Mouse (Mus musculus): ENCODE measurements around the gene Tnik. TPM values are rescaled to one million over a fixed set of nuclear protein-coding genes. Genes with fewer than 3 reads are reported as not detected.
A peak's percentile ranks its signal among the peaks of the same experiment; 100 is the strongest.

Gene Tnik
- 100 to 1,000 TPM; 232 to 233 TPM for total RNA-seq (2021)

DNA sequence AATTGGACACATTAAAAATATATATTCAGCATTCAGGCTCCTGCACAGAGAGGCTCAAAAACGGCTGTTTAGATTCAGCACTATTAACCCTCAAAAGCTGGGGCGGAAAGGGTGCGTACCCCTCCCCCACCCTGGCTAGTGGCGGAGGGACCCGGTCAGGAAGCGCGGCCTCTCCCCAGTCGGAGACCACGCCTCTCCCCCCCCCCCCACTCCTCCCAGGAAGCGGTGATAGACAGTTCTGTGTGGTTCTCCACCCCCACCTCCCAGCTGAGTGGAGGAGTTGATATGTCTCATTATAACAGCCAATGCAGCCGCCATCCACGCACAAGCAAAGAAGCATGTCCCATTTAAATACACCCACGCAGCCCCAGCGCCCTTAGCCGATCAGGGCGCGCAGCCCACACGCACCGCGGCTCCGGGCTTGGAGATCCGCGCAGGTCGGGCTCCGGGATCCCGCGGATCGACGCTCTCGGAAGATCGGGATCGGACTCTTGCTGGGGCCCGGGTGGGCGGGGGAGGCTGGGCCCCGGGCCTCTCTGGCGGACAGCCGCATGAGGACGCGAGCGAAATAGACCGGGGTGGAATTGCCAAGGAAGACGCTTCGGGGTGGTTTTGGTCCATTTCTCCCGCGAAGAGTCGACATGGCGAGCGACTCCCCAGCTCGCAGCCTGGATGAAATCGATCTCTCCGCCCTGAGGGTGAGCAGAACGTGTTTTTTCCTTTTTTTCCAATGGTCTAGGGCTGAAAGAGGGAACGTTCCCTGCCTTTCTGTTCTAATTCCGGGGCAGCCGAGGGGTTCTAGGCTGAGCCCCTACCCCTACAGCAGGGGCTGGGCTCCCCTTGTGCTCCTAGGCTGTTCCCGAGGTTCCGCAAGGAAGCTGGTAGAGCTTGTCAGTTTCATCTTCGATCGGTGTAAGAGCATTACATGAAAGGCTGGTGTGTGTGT is at the start of gene Tnik:
Gene Tnik (plus strand): TSS at position 213 of the 946 bp plus-strand sequence.
- peak; percentile 92 for DNase-seq
- intact Hi-C loops (cut with DNase I) = loop anchor here (5.0 to 10.0 kb wide), 4 partner anchors 69 to 292 kb away; no protein-coding TSS in a partner anchor

DNA sequence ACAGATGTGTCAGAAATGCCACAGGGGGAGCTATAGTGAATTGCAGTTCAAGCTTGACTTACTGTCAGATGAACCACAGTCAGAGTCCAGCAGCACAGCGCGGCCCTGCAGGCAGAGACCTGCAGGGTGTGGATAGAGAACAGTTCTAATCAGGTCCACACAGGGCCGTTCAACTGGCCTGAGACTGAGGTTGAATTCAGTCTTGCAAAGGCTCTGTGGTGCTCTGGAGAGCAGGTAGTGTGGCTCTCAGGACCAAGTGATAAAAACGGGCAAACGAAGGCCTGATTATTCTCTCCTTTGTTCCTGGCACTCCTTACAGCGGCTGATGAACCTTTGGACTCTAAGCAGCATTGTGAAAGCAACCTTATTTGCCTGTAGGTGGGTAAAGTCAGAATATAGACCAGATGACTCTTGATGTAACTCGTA is 48.1 kb upstream of the Tnik start:
- intact Hi-C loops (cut with DNase I) = no loop called here
- no peak for DNase-seq

DNA sequence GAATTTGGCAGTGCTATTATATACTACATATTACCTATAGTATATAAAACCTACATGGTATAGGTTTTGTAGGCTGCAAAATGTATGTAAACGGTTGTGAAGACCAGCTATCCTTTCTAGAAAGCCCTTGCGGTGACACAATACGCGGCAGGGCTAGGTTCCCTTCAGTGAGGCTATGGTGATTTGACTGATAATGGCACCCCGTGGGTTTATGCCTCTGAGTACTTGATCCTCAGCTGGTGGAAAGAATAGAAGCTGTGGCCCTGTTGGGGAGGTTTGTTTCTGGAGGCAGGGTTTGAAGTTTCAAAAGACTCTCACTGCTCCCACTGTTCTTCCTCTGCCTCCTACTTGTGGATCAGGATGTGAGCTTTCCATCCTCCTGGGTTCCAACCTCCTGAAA is 46.0 kb upstream of the Tnik start:
- intact Hi-C loops (cut with DNase I) = no loop called here
- no peak for DNase-seq

DNA sequence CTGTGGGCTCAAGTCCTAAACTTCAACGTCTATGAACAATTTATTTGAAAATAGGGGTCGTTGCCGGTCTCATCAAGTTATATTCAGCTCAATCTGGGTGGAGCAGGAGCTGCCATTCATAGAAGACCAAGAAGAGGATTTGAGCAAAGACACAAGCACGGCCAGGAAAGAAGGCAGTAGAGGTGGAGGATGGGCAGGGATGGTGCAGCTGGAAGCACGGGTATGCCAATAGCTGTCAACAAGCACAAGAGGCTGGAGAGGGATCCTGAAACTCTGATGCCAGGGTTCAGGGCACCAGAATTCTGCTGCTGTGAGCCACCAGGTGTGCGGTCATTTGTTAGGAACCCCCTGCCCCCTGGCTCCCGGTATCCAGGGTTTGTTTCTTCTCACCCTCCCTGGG is 43.5 kb upstream of the Tnik start:
- intact Hi-C loops (cut with DNase I) = no loop called here

DNA sequence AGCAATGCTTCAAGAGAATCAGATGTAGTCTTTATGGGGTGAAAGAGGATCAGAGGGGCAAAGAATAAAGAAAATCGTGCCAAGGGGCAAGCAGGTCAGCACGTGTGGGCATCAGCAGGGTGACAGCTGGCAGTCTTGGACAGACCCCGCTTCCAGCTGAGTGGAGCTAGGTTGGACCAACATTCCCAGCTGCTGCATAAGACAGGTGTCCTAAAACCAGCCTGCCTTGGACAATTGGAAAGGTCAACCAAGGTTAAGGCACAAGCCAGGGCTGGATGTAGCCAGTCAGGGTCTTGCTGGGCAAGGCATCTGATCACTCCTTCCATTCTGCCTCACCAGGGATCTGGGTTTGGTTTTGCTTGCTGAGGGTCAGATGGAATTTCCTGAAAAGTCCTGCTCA is 43.0 kb upstream of the Tnik start:
- intact Hi-C loops (cut with DNase I) = no loop called here
- DNase-seq = peak; percentile 29

More for the DNA sequence above, 43.5 kb upstream of the Tnik start:
- DNase-seq = peak; percentile 28

DNA sequence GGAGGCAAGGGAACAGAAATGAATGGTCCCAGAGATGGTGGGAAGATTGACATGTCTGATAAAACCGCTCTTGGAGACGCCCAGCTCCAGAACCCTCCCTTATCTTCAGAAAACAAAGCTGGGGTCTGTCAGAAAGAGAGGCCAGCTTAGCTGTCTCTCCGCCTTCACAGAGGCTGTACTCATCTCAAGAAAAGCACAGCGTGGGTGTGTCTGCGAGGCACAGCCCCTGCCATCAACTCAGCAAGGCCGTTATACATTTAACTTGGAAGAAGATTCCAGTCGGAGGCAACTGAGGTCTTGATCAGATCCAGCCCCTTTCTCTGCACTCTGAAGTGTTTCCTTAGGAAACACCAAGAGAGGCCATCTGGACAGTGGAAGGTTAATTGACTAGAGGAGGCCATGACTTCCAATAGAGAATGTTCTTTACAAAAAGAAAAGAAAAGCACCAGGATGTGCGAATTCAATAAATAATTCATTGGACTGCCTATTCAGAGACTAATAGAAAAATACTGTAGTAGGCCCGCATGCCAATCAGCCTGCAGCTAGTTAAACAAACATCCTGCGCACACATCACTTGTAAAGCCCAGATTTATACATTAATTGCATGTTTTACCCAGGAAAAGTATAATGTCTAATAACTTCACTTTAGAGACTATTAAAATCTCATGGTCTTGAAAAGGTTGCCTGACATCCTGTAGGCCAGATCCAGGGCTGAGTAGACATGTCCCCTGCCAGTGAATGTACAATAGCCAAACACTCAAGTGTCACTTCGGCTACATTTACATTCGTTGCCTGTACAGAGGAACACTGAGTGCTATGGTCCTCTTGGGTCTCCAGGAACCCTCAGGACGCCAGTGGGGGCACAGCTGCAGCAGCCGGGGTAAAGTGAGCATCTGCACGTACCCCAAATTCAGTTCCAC is 38.3 kb upstream of the Tnik start:
- intact Hi-C loops (cut with DNase I) = no loop called here
- DNase-seq = no peak

DNA sequence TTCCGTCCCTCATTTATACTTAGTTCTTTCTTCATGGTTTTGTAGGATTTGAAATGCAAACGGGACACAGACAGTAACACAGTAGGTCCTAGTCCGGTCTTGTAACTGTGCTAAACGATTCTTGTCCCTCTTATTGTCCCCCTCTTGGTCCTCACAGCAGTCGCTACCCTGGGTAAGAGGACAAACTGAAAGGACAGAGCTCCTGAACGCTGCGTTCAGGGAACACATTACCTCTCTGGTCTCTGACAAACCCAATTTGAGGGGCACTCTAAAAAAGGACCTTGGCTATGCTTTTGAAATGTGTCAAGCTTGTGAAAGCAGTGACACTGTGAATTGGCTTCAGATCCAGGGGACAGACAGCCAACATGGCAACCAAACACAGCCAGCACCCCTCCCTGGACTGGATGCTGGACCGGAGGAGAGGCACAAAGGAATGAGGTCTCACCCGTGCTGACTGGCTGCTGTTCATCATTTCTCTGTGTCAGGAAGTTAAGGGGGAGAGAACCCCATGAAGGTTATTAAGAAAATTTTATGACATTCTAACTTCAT is 37.6 kb upstream of the Tnik start:
- intact Hi-C loops (cut with DNase I) = no loop called here
- DNase-seq = peak; percentile 34

DNA sequence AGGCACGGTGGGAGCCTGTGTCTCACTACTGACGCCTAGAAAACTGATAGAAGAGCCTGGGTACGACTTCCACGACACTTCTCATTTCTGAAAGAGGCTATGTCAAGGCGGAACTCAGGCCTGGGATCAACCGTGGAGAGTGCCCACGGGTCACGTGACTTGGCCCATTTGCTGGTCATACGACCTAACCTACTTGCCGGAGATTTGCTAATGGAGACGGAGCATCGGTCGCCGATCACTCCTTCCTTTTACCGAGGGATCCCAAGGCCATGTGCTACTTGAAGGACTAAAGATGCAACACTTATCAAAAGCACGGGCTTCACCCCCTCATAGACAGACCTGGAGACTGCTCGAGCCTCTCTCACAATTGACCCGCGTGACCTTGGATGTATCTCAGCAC is 36.8 kb upstream of the Tnik start:
- no peak for DNase-seq
- intact Hi-C loops (cut with DNase I) = no loop called here

DNA sequence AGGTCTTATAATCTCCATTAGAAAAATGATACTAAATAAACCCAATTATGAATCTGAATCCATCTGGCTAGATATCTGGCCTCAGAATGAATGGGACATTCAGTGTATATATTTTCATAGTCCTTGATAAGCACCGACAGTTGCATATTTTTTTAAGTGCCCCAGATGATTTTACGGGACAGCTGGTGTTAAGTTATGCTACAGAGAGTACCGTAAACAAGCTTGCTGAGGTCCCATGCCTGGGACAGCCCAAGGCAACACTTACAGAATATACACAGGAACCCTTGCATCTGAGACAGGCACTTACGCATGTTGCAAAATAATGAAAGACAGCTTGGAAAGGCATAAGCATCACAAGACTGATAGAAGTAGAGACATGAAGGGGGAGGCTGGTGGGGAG is 34.1 kb upstream of the Tnik start:
- intact Hi-C loops (cut with DNase I) = no loop called here
- DNase-seq = no peak

DNA sequence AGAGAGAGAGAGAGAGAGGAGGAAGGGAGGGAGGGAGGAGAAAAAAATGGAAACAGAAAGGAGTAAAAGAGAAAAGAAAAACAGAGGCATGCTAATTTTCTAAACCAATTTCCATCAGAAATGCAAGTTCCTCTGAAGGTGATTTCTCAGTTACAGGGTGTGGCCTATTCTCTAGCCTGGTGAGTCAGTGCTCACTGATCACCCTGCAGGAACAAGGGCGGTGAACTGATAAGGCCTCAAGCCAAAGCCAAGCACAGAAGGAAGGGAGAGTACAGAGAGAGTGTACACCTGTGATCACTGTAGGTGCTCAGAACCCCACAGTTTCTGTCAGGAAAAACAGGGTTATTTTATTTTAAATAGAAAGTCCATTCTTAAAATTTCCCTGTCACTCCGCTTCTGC is 33.5 kb upstream of the Tnik start:
- DNase-seq = no peak
- intact Hi-C loops (cut with DNase I) = no loop called here

DNA sequence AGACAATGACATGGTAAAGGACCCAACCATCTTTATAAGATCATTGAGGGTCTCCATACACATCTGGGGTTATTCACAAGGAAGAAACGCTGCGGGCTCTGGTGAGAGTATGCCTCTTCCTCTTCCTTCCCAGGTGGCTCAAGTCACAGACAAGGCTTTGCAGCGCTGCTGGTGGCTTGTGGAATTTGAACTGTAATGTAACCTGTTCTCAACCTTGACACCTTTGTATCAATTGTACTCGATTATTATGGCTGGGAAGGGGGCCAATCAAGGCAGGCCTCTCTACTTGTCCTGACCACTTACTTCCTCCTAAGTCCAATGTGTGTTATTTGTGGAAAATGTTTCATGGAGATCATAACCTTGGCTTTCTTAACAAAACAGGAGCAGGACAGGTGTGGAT is 30.1 kb upstream of the Tnik start:
- no peak for DNase-seq
- intact Hi-C loops (cut with DNase I) = no loop called here

DNA sequence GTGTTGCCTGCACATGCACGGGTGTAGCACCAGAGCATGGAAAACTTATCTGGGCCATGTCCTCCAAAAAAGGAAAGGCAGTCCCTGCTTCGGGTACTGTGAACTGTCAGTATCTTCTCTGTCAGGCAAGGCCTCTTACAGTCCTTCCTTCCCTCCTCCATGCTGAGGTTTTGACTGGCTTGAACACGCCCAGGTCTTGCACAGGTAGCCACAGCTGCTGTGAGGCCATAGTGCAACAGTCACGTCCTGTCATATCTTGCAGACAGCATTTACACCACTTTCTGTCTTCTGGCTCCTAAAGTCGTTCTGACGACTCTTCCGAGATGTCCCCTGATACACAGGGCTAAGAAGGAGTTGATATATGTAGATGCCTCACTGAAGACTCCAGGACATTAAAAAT is 28.8 kb upstream of the Tnik start:
- DNase-seq = no peak
- intact Hi-C loops (cut with DNase I) = no loop called here

DNA sequence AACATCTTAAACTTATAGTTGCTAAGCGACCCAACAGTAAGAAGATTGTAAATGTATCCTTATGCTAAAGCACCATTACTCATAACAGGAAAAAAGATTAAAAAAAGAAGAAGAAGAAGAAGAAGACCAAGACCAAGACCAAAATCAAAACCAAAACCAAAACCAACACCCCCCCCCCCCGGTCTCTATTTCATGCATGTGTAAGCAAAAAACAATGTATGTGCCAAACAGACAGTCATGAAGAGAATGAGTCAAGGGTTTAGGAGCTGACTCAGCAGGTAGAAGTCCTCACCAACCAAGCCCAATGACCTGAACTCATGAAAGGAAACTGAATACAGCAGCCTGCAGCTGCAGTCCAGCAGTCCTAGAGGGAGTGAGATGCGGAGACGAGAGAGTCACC is 26.3 kb upstream of the Tnik start:
- no peak for DNase-seq
- intact Hi-C loops (cut with DNase I) = no loop called here

DNA sequence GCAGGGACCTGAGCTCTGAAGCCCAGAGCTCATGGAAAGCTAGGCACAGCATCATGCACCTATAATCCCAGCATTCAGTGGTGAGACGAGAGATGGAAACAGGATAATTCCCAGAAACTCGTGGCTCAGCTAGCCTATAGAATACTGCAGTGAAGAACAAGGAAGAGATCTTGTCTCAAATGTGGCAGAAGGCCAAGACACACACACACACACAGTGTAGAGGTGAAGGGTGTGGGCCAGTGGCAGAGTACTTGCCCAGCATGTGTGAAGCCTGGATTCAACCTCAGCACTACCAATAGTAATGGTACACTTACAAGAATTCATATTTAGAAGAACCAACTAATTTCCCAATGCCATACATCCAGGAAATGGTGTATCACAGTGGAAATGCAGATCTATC is 24.9 kb upstream of the Tnik start:
- no peak for DNase-seq
- intact Hi-C loops (cut with DNase I) = no loop called here

DNA sequence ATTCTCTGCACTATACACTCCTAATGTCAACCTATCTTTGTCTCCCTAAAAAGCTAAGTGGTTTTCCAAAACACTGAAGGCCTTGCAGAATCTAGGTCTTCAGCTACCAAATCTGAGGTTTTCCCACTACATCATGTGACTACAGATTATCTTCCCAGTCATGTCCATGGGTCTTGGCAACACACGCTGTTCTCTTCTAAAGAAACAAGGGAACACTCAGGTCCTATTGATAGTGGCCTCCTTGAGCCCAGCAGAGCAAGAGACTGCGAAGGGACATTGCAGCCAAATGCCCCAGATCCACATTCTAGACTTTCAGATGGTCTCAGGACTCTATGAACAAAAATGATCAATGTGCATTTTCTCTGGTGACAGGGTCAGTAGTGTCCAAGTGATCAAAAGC is 20.5 kb upstream of the Tnik start:
- no peak for DNase-seq
- intact Hi-C loops (cut with DNase I) = no loop called here

DNA sequence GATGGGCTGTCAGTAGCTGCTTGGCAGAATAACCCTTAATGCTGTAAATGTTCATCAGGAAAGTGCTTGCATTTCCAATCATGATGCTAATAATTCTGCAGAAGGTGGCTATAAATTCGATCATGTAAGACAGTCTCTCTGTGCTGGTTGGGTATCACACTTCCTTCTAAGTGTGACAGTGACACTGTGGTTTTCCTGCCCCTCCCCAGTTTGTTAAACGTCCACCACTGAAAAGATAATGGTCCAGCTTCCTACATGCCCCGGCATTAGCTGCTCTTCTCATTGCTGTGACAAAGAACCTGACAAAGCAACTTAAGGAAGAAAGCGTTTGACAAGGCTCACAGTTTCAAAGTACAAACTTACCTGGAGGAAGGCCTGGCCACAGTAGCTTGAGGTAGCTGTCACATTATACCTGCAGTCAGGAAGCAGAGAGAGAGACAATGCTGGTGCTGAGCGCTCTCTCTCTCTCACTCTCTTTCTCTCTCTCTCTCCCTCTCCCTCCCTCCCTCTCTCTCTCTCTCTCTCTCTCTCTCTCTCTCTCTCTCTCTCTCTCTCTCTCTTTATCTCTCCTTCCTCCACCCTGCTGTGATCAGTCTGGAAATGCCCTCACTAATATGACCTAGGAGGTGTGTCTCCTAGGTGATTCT is 18.6 kb upstream of the Tnik start:
- intact Hi-C loops (cut with DNase I) = no loop called here
- no peak for DNase-seq

DNA sequence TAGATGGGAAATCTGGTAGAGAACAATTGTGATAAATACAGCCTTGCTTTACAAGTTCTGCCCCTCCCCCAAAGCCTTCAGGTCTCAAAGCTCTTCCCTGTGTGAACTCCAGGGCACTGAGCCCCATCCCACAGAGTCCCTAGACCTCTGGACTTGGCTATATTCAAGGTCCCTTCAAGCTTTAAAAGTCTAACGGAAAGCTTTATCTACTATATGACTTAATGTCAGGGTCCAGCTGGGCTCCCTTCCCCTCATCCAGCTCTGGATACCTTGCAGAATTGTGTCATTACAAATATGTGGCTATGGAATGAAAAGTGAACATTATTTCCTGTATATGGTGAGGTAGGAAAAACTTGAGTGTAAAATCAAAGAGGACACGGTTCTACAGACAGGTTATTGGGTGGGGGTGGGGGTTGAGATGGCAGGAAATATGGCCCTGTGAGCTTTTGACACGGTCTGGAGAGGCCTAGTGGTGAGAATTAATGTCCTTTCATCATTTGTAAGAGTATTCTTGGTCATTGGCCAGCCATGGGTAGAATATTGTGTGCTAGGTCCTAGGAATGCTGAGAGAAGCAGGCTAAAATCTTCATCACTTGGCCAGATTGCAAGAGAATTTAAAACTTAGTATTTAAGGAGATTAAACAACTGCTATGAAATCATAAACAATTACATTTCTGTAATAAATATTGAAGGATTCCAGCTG is 14.6 kb upstream of the Tnik start:
- DNase-seq = no peak

DNA sequence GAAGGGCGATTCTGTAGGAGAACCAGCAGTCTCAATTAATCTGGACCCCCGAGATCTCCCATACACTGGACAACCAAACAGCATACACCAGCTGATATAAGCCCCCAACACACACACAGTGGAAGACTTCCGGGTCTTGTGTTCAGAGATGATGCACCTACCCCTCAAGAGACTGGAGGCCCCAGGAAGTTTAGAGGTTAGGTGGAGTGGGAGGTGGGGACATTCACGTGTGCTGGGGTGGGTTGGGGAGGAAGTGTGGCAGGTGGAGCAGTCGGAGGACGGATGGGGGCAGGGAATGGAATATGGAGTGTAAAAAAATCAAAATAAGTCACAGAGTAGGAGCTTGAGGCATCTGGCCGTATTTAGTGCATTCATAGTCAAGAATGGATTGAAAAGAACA is 7.3 kb upstream of the Tnik start:
- intact Hi-C loops (cut with DNase I) = no loop called here
- DNase-seq = no peak

More for the DNA sequence above, 14.6 kb upstream of the Tnik start:
- intact Hi-C loops (cut with DNase I) = no loop called here

DNA sequence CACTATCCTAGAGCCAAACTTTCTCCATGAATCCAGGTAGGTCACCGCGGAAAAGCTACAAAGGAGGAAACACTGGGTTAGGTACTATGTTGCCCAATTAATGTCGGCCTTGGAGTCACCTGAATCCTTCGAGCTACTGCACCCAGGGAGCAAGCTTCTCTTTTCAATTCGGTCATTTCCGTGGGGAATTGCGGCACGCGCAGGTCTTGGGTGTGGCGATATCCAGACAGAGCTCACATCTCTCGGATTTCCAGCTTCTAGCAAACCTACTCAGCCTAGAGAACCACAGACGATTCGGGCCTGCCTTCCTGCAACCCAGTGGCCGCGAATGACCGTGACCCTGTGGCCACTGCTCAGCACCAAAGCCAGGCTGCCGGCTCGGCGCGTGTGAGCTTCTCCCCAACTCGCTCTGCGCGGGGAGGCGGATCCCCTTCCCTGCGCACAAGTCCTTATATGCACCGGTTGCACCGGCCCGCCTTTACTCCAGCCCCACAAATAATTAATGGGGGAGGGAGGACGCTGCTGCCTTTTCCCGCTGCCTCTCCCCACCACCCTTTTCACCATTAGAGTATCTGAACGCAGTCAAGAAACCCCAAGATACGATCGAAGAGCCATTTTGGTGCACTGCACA is 528 bp upstream of the Tnik start:
- intact Hi-C loops (cut with DNase I) = loop anchor here (5.0 to 10.0 kb wide), 4 partner anchors 70 to 292 kb away; no protein-coding TSS in a partner anchor
- DNase-seq = peak; percentile 62

Measured in left cerebral cortex, postnatal 4 days (tissue).